Mouse (Mus musculus) CH12.LX (cell line): ENCODE measurements around the gene Paqr5. TPM values are rescaled to one million over a fixed set of nuclear protein-coding genes. Genes with fewer than 3 reads are reported as not detected.

Experiments used
- DNase-seq: peaks from one replicate; pipeline ENCODE4 v3.0.0-alpha.2; 2013; ENCODE audit errors: extremely low read depth
- H3K27ac ChIP-seq: 2 replicates; pipeline ENCODE4 v1.5.1; 2012; ENCODE audit warnings: low read depth, mild to moderate bottlenecking, control low read depth, moderate library complexity; ENCODE audit not compliant: insufficient read depth
- H3K27me3 ChIP-seq: replicated peaks from 2 replicates; pipeline ENCODE3; 2012; ENCODE audit warnings: inconsistent platforms
- H3K36me3 ChIP-seq, 2 experiments: replicated peaks in 1 of 2; 2 replicates each; pipeline versions ENCODE3 to v1.6.1; 2012; ENCODE audit warnings: inconsistent platforms in 1 of 2, low read length in 1 of 2, mild to moderate bottlenecking in 1 of 2, mixed read lengths in 1 of 2, moderate library complexity in 1 of 2; ENCODE audit not compliant: control insufficient read depth in 1 of 2, insufficient read depth in 1 of 2
- H3K4me1 ChIP-seq, 2 experiments: 2 replicates each; pipeline ENCODE4 v1.6.1; 2012; ENCODE audit warnings: inconsistent platforms in 1 of 2, moderate library complexity in 1 of 2; ENCODE audit not compliant: insufficient read depth in 2 of 2, control insufficient read depth in 1 of 2
- H3K4me2 ChIP-seq: 2 replicates; pipeline ENCODE4 v1.6.1; 2012; ENCODE audit warnings: low read depth, mild to moderate bottlenecking, control low read depth; ENCODE audit not compliant: poor library complexity, insufficient read depth, severe bottlenecking
- H3K4me3 ChIP-seq, 3 experiments: fragments of 150-350 bp in 1 of 3; sonication (generic) in 1 of 3; replicated peaks in 1 of 3; 2 replicates each; pipeline versions ENCODE3 to v1.5.1; 2011 to 2012; ENCODE audit warnings: low read depth in 2 of 3, low read length in 2 of 3, mild to moderate bottlenecking in 2 of 3, moderate library complexity in 2 of 3, control low read depth in 1 of 3, improper control_type of control experiment in 1 of 3, inconsistent platforms in 1 of 3, mixed read lengths in 1 of 3; ENCODE audit not compliant: poor library complexity in 1 of 3
- H3K79me2 ChIP-seq: replicated peaks from 2 replicates; pipeline ENCODE4 v1.6.1; 2012; ENCODE audit warnings: mild to moderate bottlenecking, moderate library complexity; ENCODE audit not compliant: control insufficient read depth, poor library complexity, insufficient read depth, severe bottlenecking; ENCODE audit errors: extremely low read depth
- H3K9ac ChIP-seq: 2 replicates; pipeline ENCODE4 v1.6.1; 2012; ENCODE audit warnings: low read depth, mild to moderate bottlenecking, control low read depth, moderate library complexity; ENCODE audit not compliant: insufficient read depth
- H3K9me3 ChIP-seq: replicated peaks from 2 replicates; pipeline ENCODE3; 2012; ENCODE audit warnings: low read length, inconsistent platforms, mixed read lengths
- CTCF ChIP-seq, 2 experiments: IDR thresholded peaks in 1 of 2; conservative IDR thresholded peaks in 1 of 2; 2 replicates each; pipeline ENCODE4 v1.5.1; 2011 to 2012; ENCODE audit warnings: low read depth in 2 of 2, low read length in 2 of 2, improper control_type of control experiment in 1 of 2, inconsistent platforms in 1 of 2, mild to moderate bottlenecking in 1 of 2, moderate library complexity in 1 of 2
- EP300 ChIP-seq: IDR thresholded peaks from 2 replicates; pipeline ENCODE4 v1.6.1; 2011; ENCODE audit warnings: low read length, improper control_type of control experiment
- HCFC1 ChIP-seq: IDR thresholded peaks from 2 replicates; pipeline ENCODE4 v1.6.1; 2012; ENCODE audit warnings: low read depth, mild to moderate bottlenecking, inconsistent platforms, low read length, improper control_type of control experiment
- JUND ChIP-seq: conservative IDR thresholded peaks from 2 replicates; pipeline ENCODE4 v1.6.1; 2011; ENCODE audit warnings: low read depth, low read length, improper control_type of control experiment
- KAT2A ChIP-seq: IDR thresholded peaks from 2 replicates; pipeline ENCODE4 v1.6.1; 2012; ENCODE audit warnings: low read length, improper control_type of control experiment, inconsistent platforms; ENCODE audit not compliant: insufficient replicate concordance
- MAX ChIP-seq: IDR thresholded peaks from 2 replicates; pipeline ENCODE4 v1.6.1; 2011; ENCODE audit warnings: low read length, improper control_type of control experiment
- MAZ ChIP-seq: IDR thresholded peaks from 2 replicates; pipeline ENCODE4 v1.6.1; 2012; ENCODE audit warnings: low read depth, mild to moderate bottlenecking, inconsistent platforms, low read length, improper control_type of control experiment, moderate library complexity
- NELFE ChIP-seq: IDR thresholded peaks from 2 replicates; pipeline ENCODE4 v1.6.1; 2011; ENCODE audit warnings: low read depth, low read length, improper control_type of control experiment
- PAX5 ChIP-seq: IDR thresholded peaks from 2 replicates; pipeline ENCODE4 v1.6.1; 2012; ENCODE audit warnings: low read length, inconsistent platforms, mixed read lengths
- POLR2AphosphoS2 ChIP-seq: IDR thresholded peaks from 2 replicates; pipeline ENCODE4 v1.6.1; 2011; ENCODE audit warnings: low read depth, low read length, improper control_type of control experiment
- RAD21 ChIP-seq: IDR thresholded peaks from 2 replicates; pipeline ENCODE4 v1.6.1; 2011; ENCODE audit warnings: low read depth, mild to moderate bottlenecking, low read length, improper control_type of control experiment, moderate library complexity
- SIN3A ChIP-seq: IDR thresholded peaks from 2 replicates; pipeline ENCODE4 v1.6.1; 2012; ENCODE audit warnings: low read length, improper control_type of control experiment, inconsistent platforms
- SMC3 ChIP-seq: IDR thresholded peaks from 2 replicates; pipeline ENCODE4 v1.6.1; 2011; ENCODE audit warnings: low read depth, low read length, improper control_type of control experiment
- UBTF ChIP-seq: IDR thresholded peaks from 2 replicates; pipeline ENCODE4 v1.6.1; 2012; ENCODE audit warnings: low read depth, mild to moderate bottlenecking, inconsistent platforms, low read length, improper control_type of control experiment, moderate library complexity
- ZC3H11A ChIP-seq: IDR thresholded peaks from 2 replicates; pipeline ENCODE4 v1.6.1; 2012; ENCODE audit warnings: low read depth, mild to moderate bottlenecking, inconsistent platforms, low read length, improper control_type of control experiment
- ZNF384 ChIP-seq: IDR thresholded peaks from 2 replicates; pipeline ENCODE4 v1.6.1; 2012; ENCODE audit warnings: low read depth, low read length, improper control_type of control experiment, inconsistent platforms
- dilution Hi-C: fragments of 300-500 bp; cut with MboI; formaldehyde crosslinking; loops from 2 replicates; pipeline ENCODE4 v1.14.3; 2020; ENCODE audit warnings: low sequenced_read_pairs; ENCODE audit not compliant: extremely low pct_unique_long_range_greater_than_20kb, extremely low pct_ligation_motif_present
- in situ Hi-C: fragments of 300-500 bp; cut with MboI; formaldehyde crosslinking; loops from 3 replicates; pipeline ENCODE4 v1.14.3; 2019; ENCODE audit warnings: low sequenced_read_pairs, low pct_ligation_motif_present, low pct_unique_long_range_greater_than_20kb, mixed read lengths
- polyA plus RNA-seq: library from polyadenylated mRNA; unstranded; fragments of >175 nt; gene quantifications from 2 replicates; pipeline ENCODE4 v1.2.1, GENCODE M21; 2012; ENCODE audit warnings: low read depth; ENCODE audit not compliant: insufficient read length
- total RNA-seq, 2 experiments: library from RNA; depleted of rRNA; stranded (reverse); fragments of 300-350 nt in 1 of 2; fragments of >200 nt in 1 of 2; gene quantifications; 2 replicates each; pipeline ENCODE4 v1.2.3; 2012 to 2014

The Paqr5 gene
- total and polyA plus RNA-seq, 3 experiments, result 0.38 to 0.43 (median 0.39) TPM

DNA sequence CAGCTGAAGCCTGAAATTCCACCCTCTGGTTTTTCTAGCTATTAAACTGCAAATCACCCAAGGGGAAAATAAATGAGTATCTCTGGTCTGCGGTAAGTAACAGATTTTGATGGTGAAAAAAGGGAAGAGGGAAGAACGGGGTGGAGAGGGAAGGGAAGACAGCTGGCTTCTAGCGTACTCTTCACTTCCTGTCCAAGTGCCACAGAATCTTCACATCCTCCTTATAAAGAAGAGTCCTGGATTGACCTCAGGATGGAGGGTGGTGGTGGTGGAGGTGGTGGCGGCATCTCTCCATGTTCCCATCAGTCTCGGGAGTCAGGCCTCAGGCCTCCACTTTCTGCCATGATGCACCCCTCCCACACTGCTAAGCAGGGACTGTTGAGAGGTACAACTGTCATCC is 44.8 kb downstream of the Paqr5 start:
- no peak for TF ChIP-seq ZC3H11A
- Histone ChIP-seq H3K4me2 (no peak overlapping the region), H3K4me1 (peaks cover 19 to 48% of the 10 kb centered on the region in 2 experiments), H3K9ac (no peak overlapping the region), H3K27ac (no peak overlapping the region), H3K4me3 (no peak overlapping the region), H3K79me2 (no peaks in the 10 kb centered on the region), H3K36me3 (no peaks in the 10 kb centered on the region), H3K9me3 (peaks cover 2% of the 10 kb centered on the region), H3K27me3 (no peaks in the 10 kb centered on the region)
- dilution Hi-C loops (no loop called here), in situ Hi-C loops (loop anchor here (5.0 kb wide), 1 partner anchor 35 kb away; the partner anchor contains the start of gene Kif23)
- DNase-seq, result no peak

GRCm38 (mm10) chr9:61979983-61980382 is 46.7 kb downstream of the Paqr5 start:
- H3K9me3 ChIP-seq, result peaks cover 2% of the 10 kb centered on the region
- no peak overlapping the region for H3K4me2 ChIP-seq
- dilution Hi-C loops, result no loop called here
- TF ChIP-seq CTCF (conservative IDR thresholded peaks at IDR 0.05 in 1 of 2, IDR thresholded peaks at IDR 0.05 in 1 of 2; ENCODE audit: low read depth in 2 of 2, low read length in 2 of 2) (peak; percentile 60 to 68), HCFC1 (no peak), NELFE (no peak), JUND (no peak), EP300 (no peak), SMC3 (peak; percentile 56), PAX5 (no peak), RAD21 (peak; percentile 58), POLR2AphosphoS2 (no peak)
- H3K4me1 ChIP-seq, result peaks cover 8 to 35% of the 10 kb centered on the region in 2 experiments
- in situ Hi-C loops, result loop anchor here (5.0 kb wide), 1 partner anchor 33 kb away; the partner anchor contains the start of gene Kif23
- no peaks in the 10 kb centered on the region for H3K36me3 ChIP-seq
- H3K9ac ChIP-seq, result no peak overlapping the region
- H3K4me3 ChIP-seq, result no peak overlapping the region
- no peak overlapping the region for H3K27ac ChIP-seq
- H3K27me3 ChIP-seq, result no peaks in the 10 kb centered on the region
- no peaks in the 10 kb centered on the region for H3K79me2 ChIP-seq
- no peak for DNase-seq

DNA sequence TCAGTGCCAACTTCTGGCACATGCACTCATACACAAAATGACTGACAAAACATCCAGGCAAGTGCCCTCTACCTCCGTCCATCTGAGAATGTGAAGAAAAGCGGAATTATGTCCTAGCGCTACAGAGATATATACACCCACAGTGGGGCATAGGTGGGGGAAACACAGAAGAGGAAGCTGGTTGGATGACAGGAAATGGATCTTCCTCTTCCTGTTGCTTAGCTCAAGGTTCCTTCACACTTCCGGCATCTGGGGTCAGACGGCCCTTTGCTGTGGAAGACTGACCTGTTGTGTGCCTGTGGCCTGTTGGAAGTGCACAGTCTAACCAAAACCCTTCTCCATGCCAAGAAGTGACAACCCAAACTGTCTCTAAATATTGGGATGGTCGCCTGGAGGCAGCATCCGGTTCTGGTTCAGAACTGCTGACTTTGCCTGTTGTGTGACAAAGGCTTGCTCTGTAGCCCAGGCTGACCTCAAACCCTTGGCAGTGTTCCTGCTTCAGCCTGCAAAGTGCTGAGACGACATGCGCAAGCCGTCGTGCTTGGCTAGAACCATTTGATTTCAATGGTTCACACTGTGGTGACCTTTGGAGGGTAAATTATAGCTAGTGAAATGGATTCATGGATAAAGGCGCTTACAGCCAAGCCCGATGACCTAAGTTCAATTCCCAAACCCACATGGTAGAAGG is 49.3 kb downstream of the Paqr5 start:
- no peaks in the 10 kb centered on the region for H3K36me3 ChIP-seq
- dilution Hi-C loops, result no loop called here
- DNase-seq, result no peak
- in situ Hi-C loops, result no loop called here
- H3K9me3 ChIP-seq, result peaks cover 2% of the 10 kb centered on the region
- no peaks in the 10 kb centered on the region for H3K79me2 ChIP-seq
- H3K4me3 ChIP-seq, result no peak overlapping the region
- no peak overlapping the region for H3K9ac ChIP-seq
- no peak overlapping the region for H3K27ac ChIP-seq
- H3K27me3 ChIP-seq, result no peaks in the 10 kb centered on the region
- no peak overlapping the region for H3K4me2 ChIP-seq
- peaks cover 3 to 15% of the 10 kb centered on the region in 2 experiments; a peak in 3 of 4 replicates for H3K4me1 ChIP-seq
- TF ChIP-seq MAZ, result no peak
- no peak for TF ChIP-seq CTCF (conservative IDR thresholded peaks at IDR 0.05 in 1 of 2, IDR thresholded peaks at IDR 0.05 in 1 of 2; ENCODE audit: low read depth in 2 of 2, low read length in 2 of 2)
- no peak for TF ChIP-seq ZNF384
- no peak for TF ChIP-seq NELFE
- TF ChIP-seq HCFC1, result no peak
- TF ChIP-seq UBTF, result no peak
- TF ChIP-seq MAX, result no peak
- TF ChIP-seq SIN3A, result no peak
- TF ChIP-seq EP300, result no peak
- no peak for TF ChIP-seq KAT2A
- no peak for TF ChIP-seq RAD21
